Mouse (Mus musculus): ENCODE results near the gene Thtpa.

The Thtpa gene

GRCm38 (mm10) chr14:55106990-55107389 is 12.4 kb downstream of the Thtpa start:
- DNase-seq: peak in 1 of 2 experiments; percentile 20

DNA sequence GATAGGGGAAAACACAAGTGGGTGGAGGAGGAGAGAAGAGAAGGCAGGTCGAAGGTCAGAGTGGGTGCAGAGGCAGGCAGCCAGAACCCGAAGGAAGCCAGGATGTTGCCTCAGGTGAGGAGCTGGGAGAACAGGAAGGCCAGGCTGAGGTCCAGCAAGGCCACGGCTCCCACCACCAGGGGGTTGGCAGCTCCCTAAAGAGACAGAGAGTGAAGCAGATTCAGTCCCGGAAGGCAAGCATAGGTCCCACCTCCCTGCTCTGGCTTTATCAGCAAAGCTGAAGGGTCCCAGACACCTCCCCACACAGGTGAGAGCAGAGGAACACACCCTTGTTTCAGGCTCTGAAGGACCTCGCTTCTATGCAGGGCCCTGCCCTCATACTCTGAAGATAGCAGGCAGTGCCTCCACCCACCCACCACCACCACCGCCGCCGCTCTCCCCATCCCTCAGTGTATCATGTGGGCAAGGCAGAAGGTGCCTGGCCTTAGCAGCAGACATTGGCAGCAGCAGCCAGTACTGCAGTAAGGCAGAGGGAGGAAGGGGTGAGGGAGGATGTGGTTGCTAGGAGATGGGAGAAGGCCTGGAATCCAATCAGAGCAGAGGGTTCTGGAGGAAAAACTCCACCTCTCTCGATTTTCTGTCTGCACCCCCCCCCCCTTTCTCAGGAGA is 13.8 kb downstream of the Thtpa start:
- DNase-seq: peak in 1 of 2 experiments; percentile 21

DNA sequence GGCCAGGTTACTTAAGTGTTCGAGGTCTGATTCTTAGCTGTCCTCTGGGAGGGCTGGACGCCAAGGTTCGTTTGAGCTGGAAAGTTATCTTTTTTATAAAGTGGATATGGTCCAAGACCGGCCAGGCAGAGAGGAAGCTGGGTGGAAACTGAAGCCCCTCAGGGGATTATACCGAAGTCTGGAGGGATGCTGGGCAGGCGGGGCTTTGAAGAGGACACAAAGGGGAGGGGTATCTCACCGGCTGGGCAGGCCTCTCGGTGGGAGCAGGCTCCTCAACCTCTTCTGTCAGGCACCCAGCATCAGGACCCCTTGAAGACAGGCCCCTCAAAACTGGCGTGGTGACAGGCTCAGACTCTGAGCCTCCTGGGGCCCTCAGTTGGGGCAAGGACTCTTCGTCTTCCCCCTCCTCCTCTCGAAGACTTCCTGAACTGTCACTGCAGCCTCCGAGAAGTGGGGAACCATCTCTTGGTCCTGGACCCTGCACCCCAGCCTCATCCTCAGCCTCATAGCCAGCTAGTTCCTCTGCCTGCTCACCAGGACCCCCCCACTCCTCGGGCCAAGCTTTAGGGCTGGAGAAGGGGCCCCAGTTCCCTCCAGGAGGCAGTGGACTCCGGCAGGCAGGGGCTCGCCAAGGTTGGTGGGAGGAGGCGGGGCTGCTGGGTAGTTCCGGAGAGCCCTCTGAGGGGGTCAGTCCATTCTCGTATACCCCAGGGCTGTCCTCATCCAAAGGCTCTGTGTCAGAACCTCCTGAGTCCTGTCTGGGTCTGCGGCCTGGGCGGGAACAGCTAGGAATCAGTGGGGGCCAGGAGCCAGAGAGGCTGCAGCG is 14.7 kb downstream of the Thtpa start:
- no peak for DNase-seq

DNA sequence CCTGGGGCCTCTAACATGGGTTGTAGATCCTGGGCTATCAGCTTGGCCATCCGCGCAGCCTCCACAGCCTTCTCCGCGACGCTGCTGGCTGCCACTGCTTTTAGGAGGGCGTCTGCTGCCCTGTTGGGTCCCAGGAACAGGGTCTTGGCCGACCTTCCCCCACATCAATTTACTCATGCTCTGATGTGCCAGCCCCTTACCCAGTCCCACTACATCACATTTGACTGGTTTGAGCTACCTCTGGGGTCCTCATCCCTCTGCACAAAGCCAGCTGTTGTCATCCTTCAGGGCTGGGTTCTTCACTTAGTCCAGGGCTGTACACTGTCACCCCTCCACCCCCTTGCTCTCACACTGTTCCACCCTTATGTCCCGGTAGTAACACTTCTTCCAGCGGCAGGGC is 15.5 kb downstream of the Thtpa start:
- no peak for DNase-seq

DNA sequence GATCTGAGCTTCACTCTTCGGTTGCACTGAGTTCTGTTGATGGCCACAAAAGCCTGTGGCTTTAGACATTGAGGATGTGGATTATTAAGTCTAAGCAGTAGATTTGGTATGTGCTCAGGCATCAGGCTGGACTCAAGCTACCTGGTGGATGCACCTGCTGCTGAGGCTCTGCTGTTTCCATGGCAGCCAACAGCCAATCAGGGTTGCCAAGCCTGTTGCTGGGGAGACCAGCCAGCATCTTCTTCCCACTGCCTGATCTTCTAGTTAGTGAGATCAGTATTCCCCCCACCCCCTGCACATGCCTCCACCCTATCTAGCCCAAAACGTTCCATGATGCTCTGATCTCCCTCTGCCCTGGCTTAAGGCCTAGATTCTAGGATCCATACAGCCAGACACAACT is 17.1 kb downstream of the Thtpa start:
- DNase-seq: no peak

- peak in 1 of 2 experiments; percentile 22 for DNase-seq
Observed at GRCm38 (mm10) chr14:55113351-55113974, 18.9 kb downstream of the Thtpa start.

DNA sequence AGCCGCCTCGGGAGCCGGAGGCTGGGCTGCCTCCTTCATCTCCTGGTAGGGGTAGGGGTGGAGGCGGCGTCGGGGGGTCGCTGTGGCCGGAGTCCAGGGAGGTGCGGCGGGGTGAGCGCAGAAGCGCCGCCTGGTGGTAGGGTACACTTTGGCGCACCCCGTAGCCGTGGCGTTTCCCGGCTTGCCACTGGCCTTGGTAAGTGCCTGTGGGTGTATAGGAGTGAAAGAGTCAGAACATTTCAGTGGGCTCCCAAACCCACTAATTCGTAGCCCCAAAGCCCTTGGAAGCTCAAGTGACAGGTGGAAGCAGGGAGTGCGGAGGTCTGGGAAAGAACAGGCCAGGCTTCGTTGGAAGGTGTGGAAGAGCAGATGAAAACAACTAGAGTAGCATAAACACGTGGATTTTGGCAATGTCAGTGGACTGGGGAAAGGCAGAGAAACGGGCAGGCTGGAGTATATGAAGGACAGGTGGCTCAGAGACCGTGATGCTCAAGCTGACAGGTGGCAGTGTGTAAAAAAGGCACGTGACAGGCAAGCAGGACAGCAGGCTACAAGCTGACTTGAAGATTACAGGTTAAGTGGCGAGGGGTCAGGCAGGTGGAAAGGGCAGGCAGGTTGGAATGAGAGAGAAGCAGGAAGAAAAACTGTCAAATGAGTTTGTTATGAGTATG is 19.5 kb downstream of the Thtpa start:
- peak in 1 of 2 experiments; percentile 31 for DNase-seq

GRCm38 (mm10) chr14:55114759-55115701 is 20.4 kb downstream of the Thtpa start:
- DNase-seq: peak; percentile 65 to 75

DNA sequence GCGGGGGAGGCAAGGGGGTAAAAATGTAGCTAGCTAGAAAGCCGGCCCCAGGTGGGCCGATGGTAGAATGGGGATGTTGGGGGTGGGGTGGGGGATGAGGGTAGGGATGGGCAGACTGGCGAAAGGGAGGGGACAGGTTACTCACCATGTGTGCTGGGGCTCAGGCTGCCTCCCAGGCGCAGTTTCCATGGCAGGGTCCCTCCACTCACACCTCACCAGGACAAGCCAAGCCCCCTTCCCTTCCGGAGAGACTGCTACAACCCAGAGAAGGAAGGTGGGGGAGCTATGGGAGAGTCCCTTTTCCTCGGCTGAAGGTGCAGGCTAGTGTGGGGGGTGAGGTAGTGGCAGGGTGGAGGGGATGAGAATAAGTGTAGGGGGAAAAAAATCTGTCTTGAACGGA is 21.3 kb downstream of the Thtpa start:
- no peak for DNase-seq

DNA sequence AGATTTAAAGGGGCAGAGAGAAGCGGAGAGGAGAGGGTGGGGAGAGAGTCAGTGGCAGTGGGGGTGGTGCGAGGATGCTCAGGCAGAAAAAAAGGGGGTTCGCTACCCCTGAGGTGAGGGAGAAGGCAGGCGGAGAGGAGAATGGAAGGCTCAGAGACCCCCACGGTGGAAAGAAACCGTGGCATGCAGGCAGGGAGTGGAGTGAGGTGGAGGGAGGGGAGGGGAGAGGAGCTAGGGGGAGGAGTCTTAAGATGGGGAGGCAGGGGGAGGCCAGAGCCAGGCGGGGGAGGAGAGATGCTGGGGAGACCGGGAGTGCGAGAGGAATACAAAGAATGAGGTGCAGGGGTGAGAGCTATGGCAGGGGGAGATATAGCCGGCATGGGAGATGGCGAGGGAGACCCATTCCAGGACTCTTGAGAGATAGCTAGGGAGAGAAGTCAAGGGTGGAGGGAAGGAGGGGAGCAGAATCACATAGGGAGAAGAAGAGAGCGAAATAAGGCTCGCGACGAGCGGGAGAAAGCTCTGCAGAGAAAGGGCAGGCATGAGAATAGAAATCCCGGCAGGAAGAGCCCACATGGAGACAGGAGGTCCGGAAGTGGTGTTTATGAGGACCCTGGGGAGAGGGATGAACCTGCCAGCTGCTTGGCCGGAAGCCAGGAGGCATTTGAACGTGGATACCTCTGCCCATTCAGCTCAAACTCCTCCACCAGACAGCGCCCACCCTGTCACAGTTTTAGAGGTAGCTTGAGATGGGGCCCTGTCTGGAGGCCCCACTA is 22.0 kb downstream of the Thtpa start, which contains the start of gene Jph4:
Jph4 (minus strand) TSS at position 511 of the 776 bp plus-strand sequence.
- peak in 1 of 2 experiments; percentile 26 for DNase-seq

- DNase-seq: no peak
Observed at GRCm38 (mm10) chr14:55118852-55119251, 24.3 kb downstream of the Thtpa start.

GRCm38 (mm10) chr14:55119421-55120134 is 25.0 kb downstream of the Thtpa start:
- DNase-seq: no peak

DNA sequence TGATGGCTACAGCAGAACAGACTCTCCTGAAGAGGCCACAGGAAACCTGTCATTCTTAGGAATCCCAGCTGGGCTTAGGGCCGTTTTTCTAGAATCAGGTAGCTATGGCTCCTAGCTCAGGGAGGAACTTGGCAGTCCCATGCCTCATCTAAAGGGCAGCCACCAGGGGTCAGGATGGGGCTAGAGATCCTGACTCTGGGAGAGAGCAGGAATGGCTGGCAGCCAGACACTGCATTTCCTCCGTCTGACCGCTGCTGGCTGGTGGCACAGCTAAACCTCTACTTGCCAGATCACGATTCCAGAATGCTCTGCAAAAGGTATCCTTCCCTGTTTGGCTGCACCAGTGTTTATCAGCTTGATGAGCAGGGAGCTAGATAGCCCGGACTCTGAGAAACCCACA is 27.4 kb downstream of the Thtpa start:
- peak; percentile 76 to 83 for DNase-seq

DNA sequence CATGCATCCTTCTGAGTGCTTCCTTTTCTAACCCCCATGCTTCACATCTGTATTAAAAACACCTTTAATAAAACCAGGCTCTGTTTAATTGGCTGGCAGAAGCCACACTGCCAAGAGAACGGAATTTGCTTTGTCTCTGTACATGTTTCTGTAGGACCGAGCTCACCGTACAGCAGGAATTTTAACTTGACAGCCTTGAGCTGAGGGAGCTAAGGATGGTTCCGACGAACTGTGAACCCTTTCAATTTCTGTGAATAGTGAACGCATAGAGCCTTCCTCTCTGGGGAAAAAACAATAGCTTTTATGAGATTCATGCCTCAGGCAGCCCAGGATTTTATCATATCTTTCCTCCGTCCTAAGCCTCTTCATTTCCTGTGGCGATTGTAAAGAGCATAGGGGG is 27.8 kb downstream of the Thtpa start:
- DNase-seq: no peak

- DNase-seq: no peak
Observed at GRCm38 (mm10) chr14:55125711-55126110, 31.1 kb downstream of the Thtpa start.

DNA sequence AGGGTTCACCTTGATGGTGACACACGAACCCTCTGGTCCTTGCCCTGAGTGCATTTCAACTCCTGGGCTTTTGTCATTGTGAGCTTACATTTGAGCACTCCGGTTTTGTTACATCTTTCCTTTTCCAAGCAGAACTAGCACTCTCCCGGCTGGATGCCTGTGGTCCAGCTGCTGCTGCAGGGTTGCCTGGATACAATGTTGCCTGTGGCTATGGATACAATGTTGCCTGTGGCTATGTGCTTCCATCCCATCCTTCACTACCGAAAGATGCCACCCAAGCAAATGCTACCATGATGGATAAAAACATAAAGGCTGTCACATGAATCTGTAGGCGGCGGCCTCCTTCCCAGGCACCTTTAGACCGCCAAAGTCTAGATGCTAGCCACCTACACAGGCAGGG is 31.9 kb downstream of the Thtpa start:
- no peak for DNase-seq

GRCm38 (mm10) chr14:55135676-55136075 is 41.1 kb downstream of the Thtpa start:
- DNase-seq: no peak

GRCm38 (mm10) chr14:55139313-55139712 is 44.7 kb downstream of the Thtpa start:
- DNase-seq: no peak

DNA sequence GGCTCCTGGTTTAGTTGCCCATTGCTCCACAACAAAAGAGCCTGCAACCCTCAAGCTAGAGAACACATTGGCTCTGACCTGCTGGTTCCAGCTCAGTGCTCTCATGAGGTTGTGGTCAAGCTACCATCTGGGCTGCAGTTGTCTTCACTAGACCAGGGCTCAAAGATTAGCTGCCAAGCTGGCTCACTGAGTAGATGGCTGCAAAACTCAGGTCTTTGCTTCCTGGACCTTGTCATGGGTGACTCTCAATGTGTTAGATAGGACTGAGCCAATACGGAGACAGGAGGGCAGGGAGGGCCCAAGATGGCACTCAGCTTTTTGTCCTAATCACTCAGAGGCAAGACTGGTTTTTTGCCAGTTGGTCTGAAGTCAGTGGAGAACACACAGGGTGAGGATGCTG is 51.7 kb downstream of the Thtpa start:
- DNase-seq: no peak

DNA sequence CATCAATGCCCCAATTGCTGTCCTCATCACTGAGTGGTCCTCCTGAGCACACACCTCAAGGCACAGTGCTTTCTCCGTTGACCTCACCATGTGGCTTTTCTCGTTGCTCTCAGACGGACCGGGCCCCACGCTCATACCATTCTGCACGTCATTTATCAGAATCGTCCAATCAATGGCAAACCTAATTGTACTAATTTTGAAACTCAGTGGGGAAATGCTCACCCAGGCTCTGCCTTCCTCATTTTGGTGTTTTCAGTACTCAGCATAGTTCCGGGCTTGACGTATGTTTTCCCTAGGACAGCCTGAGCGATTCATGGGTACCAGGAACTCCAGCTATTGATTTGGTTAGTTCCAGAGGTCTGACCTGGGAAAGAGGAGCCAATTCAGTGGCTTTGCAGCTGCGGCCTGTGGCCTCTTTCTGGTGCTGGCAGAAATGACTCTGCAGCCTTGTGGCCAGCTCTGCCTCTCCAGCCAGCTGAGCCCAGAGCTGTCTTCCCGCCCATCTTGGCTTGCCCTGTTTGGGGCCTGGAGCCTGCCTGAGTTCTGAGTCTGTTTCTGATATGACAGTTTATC is 52.3 kb downstream of the Thtpa start:
- DNase-seq: no peak

All from lung, postnatal 4 days (tissue).